12 mouse cellular contexts compared by ENCODE assay signal in the genomic region with DNA sequence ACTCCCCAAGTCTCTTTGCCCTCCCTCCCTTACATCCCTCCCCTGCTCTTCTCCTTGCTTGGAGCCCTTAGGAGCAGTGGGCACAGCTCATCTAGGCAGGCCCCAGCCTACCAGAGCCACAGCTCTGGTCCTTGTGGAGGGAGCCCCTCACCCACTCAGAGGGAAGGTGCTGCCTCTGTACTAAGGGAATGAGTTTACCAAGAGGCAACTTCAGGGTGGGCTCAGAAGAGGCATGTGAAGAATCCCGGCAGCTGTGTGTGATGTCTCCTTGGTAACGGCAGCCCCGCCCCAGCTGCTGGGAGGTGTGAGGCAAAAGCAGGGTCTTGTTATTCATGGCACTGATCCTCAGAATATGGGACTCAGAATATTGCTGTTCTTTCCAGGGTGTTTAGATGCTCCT.
DNase-seq lines count a peak whose midpoint lies in the region; ATAC-seq lines count a peak whose summit lies in the region.
"Had no signal": no experiment of that assay in that cellular context is flagged by ENCODE, and none has a peak within 500 bp of the region (broad histone marks: within the 10 kb centered on the region; RNA-seq: fewer than 3 reads in every experiment).

No protein-coding gene starts in this region.

- ATAC-seq in liver, embryonic 12.5 days, result no peak
- ATAC-seq in intestine, embryonic 15.5 days, result 0 out of 2 replicates have a peak, but pooled peaks have one; percentile 20
- ATAC-seq in midbrain, embryonic 14.5 days (ENCODE audit: low FRiP score, low TSS enrichment), result no peak

- 0 out of 2 replicates have a peak, but pooled peaks cover 3% of the 10 kb centered on the region for H3K36me3 ChIP-seq in liver, embryonic 12.5 days
- H3K36me3 ChIP-seq in embryonic facial prominence, embryonic 10.5 days (replicated peaks), result peaks cover 11% of the 10 kb centered on the region
- no peaks in the 10 kb centered on the region for H3K36me3 ChIP-seq in intestine, embryonic 15.5 days
- H3K36me3 ChIP-seq in midbrain, embryonic 14.5 days (ENCODE audit: control insufficient read depth, insufficient read depth, low read length), result 0 out of 2 replicates have a peak, but pooled peaks cover 9% of the 10 kb centered on the region

- H3K4me1 ChIP-seq in liver, embryonic 12.5 days, result no peaks in the 10 kb centered on the region
- H3K4me1 ChIP-seq in embryonic facial prominence, embryonic 10.5 days, result peaks cover 33% of the 10 kb centered on the region
- peaks cover 4% of the 10 kb centered on the region; the same call in 1 of the 2 replicates for H3K4me1 ChIP-seq in intestine, embryonic 15.5 days (replicated peaks)
- H3K4me1 ChIP-seq in midbrain, embryonic 14.5 days (ENCODE audit: control insufficient read depth, insufficient read depth, low read length), result peaks cover 29% of the 10 kb centered on the region

- intact Hi-C loops in gastrocnemius, postnatal 36 days (cut with DNase I), result no loop called here

- DNase-seq in liver, result peak; percentile 8
- DNase-seq in embryonic facial prominence, embryonic 10.5 days (ENCODE audit: low spot score), result peak; percentile 72
- DNase-seq in midbrain, embryonic 14.5 days, result peak; percentile 47
- DNase-seq in right cerebral cortex, postnatal 4 days, result no peak
- no peak for DNase-seq in urinary bladder, postnatal 10 days (ENCODE audit: low spot score)
- DNase-seq in gastrocnemius, postnatal 36 days, result no peak
- DNase-seq: cerebellum, adult 8-10 months; kidney, postnatal 10 days; thymus, postnatal 36 days had no signal

- H3K27ac ChIP-seq in liver, embryonic 12.5 days, result no peak overlapping the region
- 0 out of 2 replicates have a peak overlapping the region, but pooled peaks have one; percentile 42 for H3K27ac ChIP-seq in embryonic facial prominence, embryonic 10.5 days (replicated peaks)
- no peak overlapping the region for H3K27ac ChIP-seq in intestine, embryonic 15.5 days
- H3K27ac ChIP-seq in midbrain, embryonic 14.5 days (replicated peaks; ENCODE audit: low read depth, low read length), result no peak overlapping the region

- 48% methylated on average over 3 of the region's 3 CpGs for WGBS in liver, embryonic 12.5 days (ENCODE audit: insufficient replicate concordance)
- WGBS in embryonic facial prominence, embryonic 10.5 days, result 25% methylated on average over 3 of the region's 3 CpGs
- WGBS in intestine, embryonic 15.5 days, result 22% methylated on average over 3 of the region's 3 CpGs
- WGBS in midbrain, embryonic 14.5 days, result 14% methylated on average over 3 of the region's 3 CpGs

- H3K9me3 ChIP-seq in liver, embryonic 12.5 days (replicated peaks), result no peaks in the 10 kb centered on the region
- H3K9me3 ChIP-seq in embryonic facial prominence, embryonic 10.5 days, result no peaks in the 10 kb centered on the region
- H3K9me3 ChIP-seq in intestine, embryonic 15.5 days, result no peaks in the 10 kb centered on the region
- H3K9me3 ChIP-seq in midbrain, embryonic 14.5 days (ENCODE audit: control insufficient read depth, low read length), result no peaks in the 10 kb centered on the region

- H3K9ac ChIP-seq in liver, embryonic 12.5 days, result no peak overlapping the region
- no peak overlapping the region for H3K9ac ChIP-seq in intestine, embryonic 15.5 days
- no peak overlapping the region for H3K9ac ChIP-seq in midbrain, embryonic 14.5 days (replicated peaks; ENCODE audit: low read length)

- H3K4me2 ChIP-seq in liver, embryonic 12.5 days, result no peak overlapping the region
- H3K4me2 ChIP-seq in intestine, embryonic 15.5 days (replicated peaks), result no peak overlapping the region
- no peak overlapping the region for H3K4me2 ChIP-seq in midbrain, embryonic 14.5 days (ENCODE audit: low read length)
- H3K4me2 ChIP-seq: liver, embryonic 11.5 days had no signal

- H3K27me3 ChIP-seq in liver, embryonic 12.5 days (replicated peaks), result no peaks in the 10 kb centered on the region
- H3K27me3 ChIP-seq in embryonic facial prominence, embryonic 10.5 days (replicated peaks; ENCODE audit: low read depth, poor library complexity, severe bottlenecking), result 0 out of 2 replicates have a peak, but pooled peaks cover 3% of the 10 kb centered on the region
- H3K27me3 ChIP-seq in intestine, embryonic 15.5 days (replicated peaks), result no peaks in the 10 kb centered on the region
- H3K27me3 ChIP-seq in midbrain, embryonic 14.5 days (ENCODE audit: control insufficient read depth, insufficient read depth, low read length), result no peaks in the 10 kb centered on the region

- no peak overlapping the region for H3K4me3 ChIP-seq in liver, embryonic 12.5 days
- H3K4me3 ChIP-seq in embryonic facial prominence, embryonic 10.5 days, result no peak overlapping the region
- no peak overlapping the region for H3K4me3 ChIP-seq in intestine, embryonic 15.5 days (replicated peaks)
- no peak overlapping the region for H3K4me3 ChIP-seq in midbrain, embryonic 14.5 days (replicated peaks; ENCODE audit: low read depth, low read length)

Comparison
In these comparisons a context has a peak if more than half of its experiments do, and no peak if none do; other contexts are left out.
1. DNase-seq: peak in liver (single experiment), embryonic facial prominence, embryonic 10.5 days (single experiment) and midbrain, embryonic 14.5 days (single experiment); none in right cerebral cortex, postnatal 4 days (single experiment), urinary bladder, postnatal 10 days (single experiment) and gastrocnemius, postnatal 36 days (0 of 2).